Mouse (Mus musculus) neural tube, embryonic 11.5 days (tissue): Measurements from ENCODE around the gene Ccdc83. TPM values are rescaled to one million over a fixed set of nuclear protein-coding genes. Genes with fewer than 3 reads are reported as not detected.

Experiments
- ATAC-seq: fragments of 200-750 bp; cut with Nextera tagmentation; 2 replicates; pipeline ENCODE4 v1.8.0; 2017; ENCODE audit warnings: moderate number of reproducible peaks, mild to moderate bottlenecking, moderate TSS enrichment, moderate library complexity; ENCODE audit not compliant: insufficient read depth, low FRiP score, low TSS enrichment
- DNase-seq: peaks from one replicate; pipeline ENCODE4 v3.0.0-alpha.2; 2015; ENCODE audit warnings: low spot score
- H3K27ac ChIP-seq: fragments of 300-500 bp; sonication (generic); 2 replicates; pipeline ENCODE4 v1.5.1; 2014; ENCODE audit warnings: low read depth, mild to moderate bottlenecking, low read length
- H3K27me3 ChIP-seq: fragments of 300-500 bp; sonication (generic); 2 replicates; pipeline ENCODE4 v1.6.1; 2014; ENCODE audit warnings: mild to moderate bottlenecking, low read length, mixed read lengths; ENCODE audit not compliant: control insufficient read depth, insufficient read depth
- H3K36me3 ChIP-seq: fragments of 300-500 bp; sonication (generic); 2 replicates; pipeline ENCODE4 v1.6.1; 2014; ENCODE audit warnings: mild to moderate bottlenecking, low read length, moderate library complexity, mixed read lengths; ENCODE audit not compliant: control insufficient read depth, insufficient read depth
- H3K4me1 ChIP-seq: fragments of 300-500 bp; sonication (generic); 2 replicates; pipeline ENCODE4 v1.6.1; 2014; ENCODE audit warnings: low read length, mixed read lengths; ENCODE audit not compliant: control insufficient read depth, insufficient read depth
- H3K4me2 ChIP-seq: fragments of 300-500 bp; sonication (generic); 2 replicates; pipeline ENCODE4 v1.6.1; 2014; ENCODE audit warnings: low read depth, mild to moderate bottlenecking, moderate library complexity
- H3K4me3 ChIP-seq: fragments of 300-500 bp; sonication (generic); 2 replicates; pipeline ENCODE4 v1.5.1; 2014; ENCODE audit warnings: low read depth, low read length
- H3K9ac ChIP-seq: fragments of 300-500 bp; sonication (generic); 2 replicates; pipeline ENCODE4 v1.6.1; 2014; ENCODE audit warnings: mild to moderate bottlenecking, low read length
- H3K9me3 ChIP-seq: fragments of 300-500 bp; sonication (generic); 2 replicates; pipeline ENCODE4 v1.6.1; 2016; ENCODE audit warnings: low read length; ENCODE audit not compliant: control insufficient read depth
- WGBS: fragments of 180-500 bp; shearing (Covaris S2); extraction: QIAGEN DNeasy Blood & Tissue Kit; methylation state at CpG from one replicate; pipeline ENCODE4 v1.1.7; 2014; 5-methylcytosine and 5-hydroxymethylcytosine counted together
- polyA plus RNA-seq: library from polyadenylated mRNA; unstranded; fragments of >200 nt; fragmentation: Nextera tagmentation; extraction: Ambion mirVana; gene quantifications from 2 replicates; pipeline ENCODE4 v1.2.1, GENCODE M21; 2014

Ccdc83 gene
- polyA plus RNA-seq: not detected in 2 replicates

DNA sequence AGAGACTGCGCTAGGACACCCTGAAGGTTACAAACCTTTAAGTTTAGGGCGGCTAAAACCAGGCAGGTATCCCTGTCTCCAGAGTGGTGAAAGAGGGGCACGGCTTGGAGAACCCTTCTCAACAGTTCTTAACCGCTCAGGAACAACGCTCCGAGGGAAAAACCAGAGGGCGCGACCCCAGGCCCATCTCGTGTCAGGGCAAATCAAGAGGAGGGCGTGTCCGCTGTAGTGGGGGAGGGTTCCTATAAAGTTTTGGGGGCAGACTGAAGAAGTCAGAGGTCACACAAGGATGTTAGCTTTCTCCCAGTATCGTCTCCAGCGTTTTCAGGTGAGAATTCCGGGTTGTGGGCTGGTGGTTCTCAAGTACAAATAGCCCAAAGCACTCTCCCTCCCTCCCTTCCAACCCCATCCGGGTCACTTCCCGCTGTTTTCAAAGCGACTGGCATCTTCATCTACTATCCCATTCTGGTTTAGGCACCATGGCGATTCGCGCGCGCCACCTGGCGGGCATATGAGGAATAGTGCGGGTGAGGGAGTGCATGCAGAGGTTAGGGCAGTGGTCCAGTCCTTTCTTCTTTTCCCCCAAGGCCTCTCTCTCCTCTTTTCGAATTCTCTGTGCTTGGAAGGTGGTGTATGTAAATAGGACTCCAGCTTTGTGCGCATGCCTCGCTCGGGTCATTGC lies at the start of gene Ccdc83:
Ccdc83 (minus strand) TSS at position 489 of the 682 bp plus-strand sequence.
- H3K9ac ChIP-seq: no peak within 1 kb of the TSS
- no peak within 1 kb of the TSS for H3K27ac ChIP-seq

DNA sequence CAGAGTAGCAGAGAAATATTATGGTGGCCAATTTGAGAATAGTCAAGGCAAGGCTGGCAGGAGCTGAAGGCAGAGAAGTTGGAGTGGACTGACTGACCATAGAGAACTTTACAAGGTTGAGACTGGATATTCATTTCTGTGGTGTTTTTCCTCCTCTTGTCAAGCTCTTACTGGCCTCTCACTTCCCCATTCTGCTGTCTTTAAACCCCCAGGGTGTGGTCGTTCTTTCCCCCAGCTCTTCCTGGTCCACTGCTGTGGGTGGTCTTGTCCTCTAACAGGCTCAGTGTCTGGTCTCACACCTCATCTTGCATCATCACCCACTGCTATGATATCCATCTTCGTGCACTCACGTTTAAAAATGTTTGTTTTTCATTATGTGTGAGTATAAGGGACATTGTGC lies 47.8 kb upstream of the Ccdc83 start:
- no peak overlapping the region for H3K27ac ChIP-seq
- DNase-seq: no peak
- no peak for ATAC-seq
- H3K4me2 ChIP-seq: no peak overlapping the region
- WGBS: 67% methylated on average over 3 of the region's 3 CpGs
- H3K9me3 ChIP-seq: no peaks in the 10 kb centered on the region
- no peaks in the 10 kb centered on the region for H3K27me3 ChIP-seq
- H3K4me1 ChIP-seq: no peaks in the 10 kb centered on the region
- no peak overlapping the region for H3K4me3 ChIP-seq
- H3K9ac ChIP-seq: no peak overlapping the region
- no peaks in the 10 kb centered on the region for H3K36me3 ChIP-seq

More for the DNA sequence above, at the start of gene Ccdc83:
- ATAC-seq (peak; percentile 90), DNase-seq (peak; percentile 89)
- peaks cover 4% of the 10 kb centered on the region; the same call in 1 of the 2 replicates for H3K4me1 ChIP-seq
- H3K4me2 ChIP-seq: peak within 1 kb of the TSS; percentile 42
- H3K27me3 ChIP-seq: no peaks in the 10 kb centered on the region
- 8% methylated on average over 28 of the region's 28 CpGs for WGBS
- no peaks in the 10 kb centered on the region for H3K9me3 ChIP-seq
- H3K36me3 ChIP-seq: no peaks in the 10 kb centered on the region
- H3K4me3 ChIP-seq: peak within 1 kb of the TSS; percentile 20

DNA sequence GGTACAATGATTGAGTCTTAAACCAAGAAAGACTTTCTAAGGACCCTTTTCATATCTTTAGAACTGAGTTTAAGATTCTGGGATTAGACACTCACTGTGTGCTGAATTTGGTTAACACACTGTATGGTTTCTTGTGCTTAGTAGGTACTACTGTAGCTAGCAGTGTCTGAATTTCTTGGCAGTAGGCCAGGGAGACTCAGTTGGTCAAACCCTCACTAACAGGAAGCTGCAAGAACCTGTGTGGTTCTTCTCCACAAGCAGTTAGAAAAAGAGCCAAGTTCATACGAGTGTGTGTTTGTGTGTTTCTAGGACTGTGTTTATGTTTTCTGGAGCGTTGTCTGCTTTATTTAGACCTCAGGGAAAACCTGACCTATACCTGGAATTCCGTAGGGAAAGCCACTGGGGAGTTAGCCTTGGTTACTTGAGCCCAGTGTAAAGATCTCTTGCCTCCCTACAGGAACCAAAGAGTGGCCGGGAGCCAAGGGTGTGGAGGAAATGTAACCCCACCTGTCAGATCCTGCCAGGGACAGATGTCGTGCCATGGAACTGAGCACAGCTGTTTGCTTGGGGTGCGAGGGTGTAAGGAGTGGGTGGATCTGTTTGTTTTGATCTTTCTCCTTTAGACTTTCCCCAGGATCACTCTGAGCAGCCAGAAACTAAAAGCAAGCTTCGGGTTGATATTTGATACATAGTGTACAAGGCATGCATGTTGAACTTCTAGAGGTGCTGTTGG lies 46.7 kb upstream of the Ccdc83 start:
- Histone ChIP-seq H3K27me3 (no peaks in the 10 kb centered on the region), H3K9ac (no peak overlapping the region), H3K4me2 (no peak overlapping the region), H3K4me3 (no peak overlapping the region), H3K9me3 (no peaks in the 10 kb centered on the region), H3K4me1 (no peaks in the 10 kb centered on the region), H3K36me3 (no peaks in the 10 kb centered on the region), H3K27ac (no peak overlapping the region)
- no peak for DNase-seq
- no peak for ATAC-seq
- WGBS: 70% methylated on average over 7 of the region's 7 CpGs

DNA sequence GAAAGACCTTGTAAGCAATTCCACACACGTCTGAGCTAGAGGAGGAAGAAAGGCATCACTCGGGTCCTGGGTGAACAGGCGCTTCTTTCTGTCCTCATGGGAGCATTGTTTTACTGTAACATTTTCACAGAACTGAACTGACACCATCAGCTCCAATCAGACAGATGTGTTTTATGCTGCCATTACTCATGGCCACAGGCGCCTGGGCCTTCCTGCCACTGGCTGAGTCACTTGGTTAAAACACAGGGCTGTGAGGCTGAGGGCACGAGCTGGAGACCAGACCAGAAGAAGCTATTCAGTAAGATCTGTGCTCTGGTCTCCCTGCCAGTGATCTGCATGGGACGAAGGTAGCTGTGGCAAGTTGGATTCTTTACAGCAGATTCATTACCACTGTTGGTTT lies 42.4 kb upstream of the Ccdc83 start:
- Histone ChIP-seq H3K27ac (no peak overlapping the region), H3K4me3 (no peak overlapping the region), H3K4me1 (no peaks in the 10 kb centered on the region; the same call in 1 of the 2 replicates), H3K27me3 (peaks cover 2% of the 10 kb centered on the region; the same call in 1 of the 2 replicates), H3K9ac (no peak overlapping the region), H3K36me3 (no peaks in the 10 kb centered on the region), H3K9me3 (no peaks in the 10 kb centered on the region), H3K4me2 (no peak overlapping the region)
- peak; percentile 17 for DNase-seq
- WGBS: 72% methylated on average over 6 of the region's 6 CpGs
- ATAC-seq: no peak

DNA sequence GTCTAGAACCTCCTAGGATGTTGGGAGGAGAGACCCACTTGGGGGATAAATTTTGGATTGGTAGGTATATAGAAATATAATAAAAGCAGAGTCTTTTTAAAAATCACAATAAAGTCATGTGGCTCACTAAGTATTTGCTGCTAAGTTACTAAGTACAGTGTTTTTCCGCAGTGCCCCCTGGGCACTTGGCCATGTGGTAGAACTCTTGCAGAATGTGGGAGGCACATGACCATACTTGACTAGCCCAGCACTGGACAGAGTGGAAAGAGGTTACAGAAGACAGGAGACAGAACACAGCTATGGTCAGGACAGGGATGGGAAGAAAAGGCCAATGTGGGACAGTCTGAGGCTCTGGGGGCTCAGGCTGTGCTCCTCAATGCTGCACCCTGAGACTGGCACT lies 41.4 kb upstream of the Ccdc83 start:
- Histone ChIP-seq H3K4me1 (no peaks in the 10 kb centered on the region; the same call in 1 of the 2 replicates), H3K9ac (no peak overlapping the region), H3K9me3 (no peaks in the 10 kb centered on the region), H3K4me3 (no peak overlapping the region), H3K27ac (no peak overlapping the region), H3K4me2 (no peak overlapping the region), H3K27me3 (peaks cover 9% of the 10 kb centered on the region), H3K36me3 (no peaks in the 10 kb centered on the region)
- ATAC-seq (no peak), DNase-seq (no peak)
- WGBS: 94% methylated on average over 1 of the region's 1 CpGs

DNA sequence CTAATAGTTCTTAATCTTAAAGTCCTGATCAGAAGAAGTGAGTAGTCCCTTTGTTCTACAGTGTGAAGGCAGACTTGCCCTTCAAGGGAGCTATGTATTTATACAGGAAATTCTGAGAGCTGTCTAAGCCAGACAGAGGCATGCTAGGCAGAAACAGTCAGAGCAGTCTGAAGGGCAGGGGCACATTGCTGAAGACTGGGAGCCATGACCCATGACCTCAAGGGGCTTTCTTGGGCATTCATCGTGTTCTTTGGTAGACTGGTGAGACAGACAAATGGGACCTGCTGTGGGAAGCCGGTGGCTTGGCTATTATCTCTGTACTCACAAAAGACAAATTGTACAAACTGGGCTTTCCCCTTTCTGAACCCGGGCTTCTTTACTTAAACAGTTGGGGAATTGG lies 40.5 kb upstream of the Ccdc83 start:
- 13% methylated on average over 3 of the region's 3 CpGs for WGBS
- no peak overlapping the region for H3K4me3 ChIP-seq
- no peaks in the 10 kb centered on the region for H3K36me3 ChIP-seq
- DNase-seq (peak; percentile 28), ATAC-seq (0 out of 2 replicates have a peak, but pooled peaks have one; percentile 28)
- no peak overlapping the region for H3K4me2 ChIP-seq
- H3K9me3 ChIP-seq: no peaks in the 10 kb centered on the region
- no peak overlapping the region for H3K9ac ChIP-seq
- H3K27ac ChIP-seq: no peak overlapping the region
- no peaks in the 10 kb centered on the region; the same call in 1 of the 2 replicates for H3K4me1 ChIP-seq
- H3K27me3 ChIP-seq: peaks cover 9% of the 10 kb centered on the region

DNA sequence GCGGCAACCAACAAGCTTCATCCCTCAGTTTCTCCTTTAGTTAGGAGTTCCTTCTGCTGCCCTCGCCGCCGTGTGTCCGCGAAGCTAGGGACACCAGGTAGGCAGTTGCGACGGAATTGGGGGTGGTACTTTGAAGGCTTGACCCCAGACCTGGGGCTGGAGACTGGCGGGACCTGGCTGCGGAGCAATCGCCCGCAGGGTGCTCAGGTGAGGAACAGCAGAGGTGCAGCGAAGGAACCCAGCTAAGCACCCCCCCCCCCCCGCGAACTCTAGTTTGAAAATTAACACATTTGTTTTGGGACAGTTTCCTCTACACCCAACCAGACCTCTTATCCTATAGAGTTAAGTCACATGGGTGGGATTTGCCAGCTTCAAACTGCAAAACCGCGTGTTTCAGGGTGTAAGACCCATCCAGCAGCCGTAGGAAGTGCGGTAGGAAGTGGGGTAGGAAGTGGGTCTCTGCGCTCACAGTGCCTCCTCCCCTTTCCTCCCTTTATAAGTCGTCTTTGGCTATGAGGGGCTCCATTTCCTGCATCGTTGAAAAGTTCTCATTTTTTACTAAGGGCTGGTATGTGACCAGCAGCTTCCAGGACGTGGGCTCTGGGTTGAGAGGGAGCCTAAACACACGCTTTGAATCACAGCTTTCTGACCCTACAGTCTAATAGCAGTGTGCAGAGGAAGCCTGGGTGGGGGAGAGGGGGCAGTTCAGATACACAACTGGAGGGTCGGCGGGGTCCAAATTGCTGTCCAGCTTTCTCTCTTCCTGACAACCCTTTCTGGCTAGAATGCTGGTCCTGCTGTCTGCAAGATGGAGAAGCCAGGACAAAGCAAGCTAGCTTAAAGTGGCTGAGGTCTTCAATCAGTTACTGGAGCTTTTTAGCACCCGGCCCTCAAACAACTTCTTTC lies 37.3 kb upstream of the Ccdc83 start:
- WGBS: 5% methylated on average over 27 of the region's 27 CpGs
- Histone ChIP-seq H3K27ac (no peak overlapping the region), H3K9ac (peak overlapping the region; percentile 57), H3K36me3 (no peaks in the 10 kb centered on the region), H3K9me3 (no peaks in the 10 kb centered on the region), H3K4me1 (no peaks in the 10 kb centered on the region; the same call in 1 of the 2 replicates), H3K4me2 (peak overlapping the region; percentile 97), H3K4me3 (peak overlapping the region; percentile 58), H3K27me3 (peaks cover 9% of the 10 kb centered on the region)
- ATAC-seq: peak; percentile 25; the same call in 1 of the 2 replicates
- peak; percentile 36 for DNase-seq

DNA sequence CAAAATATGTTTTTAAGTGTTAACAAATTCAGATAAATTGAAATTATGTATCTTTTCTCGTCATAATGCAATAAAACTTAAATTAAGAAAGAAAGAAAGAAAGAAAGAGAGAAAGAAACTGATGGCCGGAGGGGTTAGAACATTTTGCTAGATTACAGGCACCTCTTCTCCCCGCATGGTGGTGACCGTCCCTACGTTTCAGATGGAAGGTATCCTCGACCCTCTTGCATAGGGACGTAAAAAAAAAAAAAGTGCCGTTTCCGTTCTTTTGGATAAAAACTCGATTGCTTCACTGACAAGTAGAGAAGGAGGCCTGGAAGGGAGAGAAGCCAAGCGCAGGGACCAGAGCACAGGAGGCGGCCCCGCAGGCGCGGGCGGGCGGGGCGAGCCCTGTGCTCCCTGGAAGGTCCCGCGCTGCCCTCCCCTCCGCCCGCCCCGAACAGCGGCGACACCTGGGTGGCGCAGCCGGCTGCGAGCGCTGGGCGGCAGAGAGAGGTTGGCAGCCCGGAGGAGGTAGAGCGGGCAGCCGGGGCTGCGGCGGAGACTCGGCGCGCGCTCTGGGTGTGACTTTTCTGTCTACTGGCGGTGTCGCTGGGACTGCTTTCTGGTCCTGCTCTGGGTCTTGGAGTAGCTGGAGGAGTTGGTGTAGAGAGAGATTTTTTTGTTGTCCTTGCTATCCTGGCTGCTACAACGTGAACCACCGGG lies 36.5 kb upstream of the Ccdc83 start, which contains the start of gene Sytl2:
Sytl2 (plus strand) TSS at position 311 of the 705 bp plus-strand sequence.
- no peak within 1 kb of the TSS for H3K27ac ChIP-seq
- no peaks in the 10 kb centered on the region for H3K9me3 ChIP-seq
- 2% methylated on average over 39 of the region's 43 CpGs for WGBS
- peaks cover 9% of the 10 kb centered on the region for H3K27me3 ChIP-seq
- peak within 1 kb of the TSS; percentile 57 for H3K9ac ChIP-seq
- ATAC-seq (peak; percentile 63), DNase-seq (peak; percentile 58)
- H3K4me3 ChIP-seq: peak within 1 kb of the TSS; percentile 58
- H3K4me1 ChIP-seq: no peaks in the 10 kb centered on the region; the same call in 1 of the 2 replicates
- no peaks in the 10 kb centered on the region for H3K36me3 ChIP-seq
- H3K4me2 ChIP-seq: peak within 1 kb of the TSS; percentile 97
